Mouse (Mus musculus) T-helper 2 cell (primary cell): ENCODE results near the gene Gm3106.

Experiments used
- in situ Hi-C: fragments of 300-600 bp; cut with MboI, MseI; formaldehyde crosslinking; loops from one replicate; pipeline ENCODE4 v1.15.1; 2025; ENCODE audit warnings: high pct_unique_total_duplicates

Gm3106 gene

DNA sequence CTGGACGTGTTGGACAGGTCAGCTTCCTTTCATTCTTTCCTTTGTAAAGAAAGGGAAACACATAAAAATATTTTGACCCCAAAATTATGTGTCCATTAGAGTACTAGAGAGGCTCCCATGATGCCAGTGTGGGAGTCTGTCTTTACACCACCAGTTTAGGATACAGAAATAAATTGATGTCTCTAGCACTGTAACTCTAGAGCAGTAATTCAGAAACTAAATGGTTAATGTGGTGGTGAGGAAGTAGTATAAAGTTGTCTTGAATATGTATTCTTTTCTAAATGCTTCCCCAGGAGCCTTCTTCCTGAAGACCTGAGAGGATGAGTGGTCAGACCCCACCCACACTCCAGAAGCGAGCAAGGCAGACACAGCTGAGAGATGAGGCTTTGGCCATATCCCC is at the start of gene Gm3106:
Gm3106 (plus strand) TSS at position 301 of the 400 bp plus-strand sequence.
- in situ Hi-C loops, result loop anchor here (25.0 kb wide), 2 partner anchors 480 to 780 kb away; no protein-coding TSS in a partner anchor
